Mouse (Mus musculus) kidney, postnatal 25 days (tissue): ENCODE data around the gene Pms1.
A peak's percentile ranks its signal among the peaks of the same experiment; 100 is the strongest.
"Not testable (repeated sequence)": the region's sequence is repeated elsewhere in the genome, so short reads cannot be mapped to it uniquely, and the experiment has no call there.

Experiments used
- DNase-seq, 2 experiments: peaks; one replicate each; pipeline ENCODE4 v3.0.0; 2021; ENCODE audit warnings: mixed read lengths in 2 of 2

The Pms1 gene

GRCm38 (mm10) chr1:53296581-53297383 lies at the start of gene Pms1, which contains the start of the genes Ormdl1 and Gm28778:
Gene Pms1, minus strand, starts transcription at chr1:53297018.
Gene Ormdl1, plus strand, starts transcription at chr1:53297095.
Gene Gm28778, plus strand, starts transcription at chr1:53297111.
- peak; percentile 95 to 98 for DNase-seq

- DNase-seq, result no peak
These were observed 44.3 kb upstream of the Pms1 start for GRCm38 (mm10) chr1:53341071-53341470.

- not testable (repeated sequence) for DNase-seq
These were observed 40.6 kb upstream of the Pms1 start for GRCm38 (mm10) chr1:53337403-53337802.

GRCm38 (mm10) chr1:53335465-53335864 lies 38.6 kb upstream of the Pms1 start:
- DNase-seq, result no peak

- not testable (repeated sequence) for DNase-seq
These were observed 36.7 kb upstream of the Pms1 start for GRCm38 (mm10) chr1:53333527-53333926.

GRCm38 (mm10) chr1:53324827-53325494 lies 28.1 kb upstream of the Pms1 start:
- no peak for DNase-seq

GRCm38 (mm10) chr1:53324277-53324676 lies 27.5 kb upstream of the Pms1 start:
- DNase-seq, result no peak

GRCm38 (mm10) chr1:53323254-53323653 lies 26.4 kb upstream of the Pms1 start:
- no peak for DNase-seq

- no peak for DNase-seq
These were observed 25.0 kb upstream of the Pms1 start for GRCm38 (mm10) chr1:53321662-53322344.

GRCm38 (mm10) chr1:53312989-53313967 lies 16.5 kb upstream of the Pms1 start, which contains the start of gene Osgepl1:
Gene Osgepl1, plus strand, starts transcription at chr1:53313624.
- DNase-seq, result peak; percentile 91

GRCm38 (mm10) chr1:53300506-53300905 lies 3.7 kb upstream of the Pms1 start:
- no peak for DNase-seq

GRCm38 (mm10) chr1:53291197-53291596 lies 5.6 kb downstream of the Pms1 start:
- DNase-seq, result no peak

- DNase-seq, result peak in 1 of 2 experiments; percentile 59
These were observed 24.2 kb downstream of the Pms1 start for GRCm38 (mm10) chr1:53272646-53273045.

GRCm38 (mm10) chr1:53269901-53270300 lies 26.9 kb downstream of the Pms1 start:
- no peak for DNase-seq

GRCm38 (mm10) chr1:53264958-53265612 lies 31.7 kb downstream of the Pms1 start:
- not testable (repeated sequence) for DNase-seq

GRCm38 (mm10) chr1:53226063-53226462 lies 70.8 kb downstream of the Pms1 start:
- no peak for DNase-seq

- DNase-seq, result no peak
These were observed 71.2 kb downstream of the Pms1 start for GRCm38 (mm10) chr1:53225616-53226015.

- no peak for DNase-seq
These were observed 72.0 kb downstream of the Pms1 start for GRCm38 (mm10) chr1:53224775-53225174.

- no peak for DNase-seq
These were observed 86.7 kb downstream of the Pms1 start for GRCm38 (mm10) chr1:53210136-53210535.

GRCm38 (mm10) chr1:53203902-53204301 lies 92.9 kb downstream of the Pms1 start:
- DNase-seq, result no peak

- no peak for DNase-seq
These were observed 95.1 kb downstream of the Pms1 start for GRCm38 (mm10) chr1:53201630-53202199.
